Mouse (Mus musculus) lung, adult 2 months (tissue): ENCODE results near the gene Msrb3.

ENCODE experiments used
- CTCF ChIP-seq: fragments of 200-500 bp; IDR thresholded peaks from 2 replicates; pipeline ENCODE4 v1.5.1; 2011; ENCODE audit warnings: mild to moderate bottlenecking, low read length, control low read depth; ENCODE audit not compliant: insufficient read depth
- POLR2A ChIP-seq: fragments of 200-500 bp; IDR thresholded peaks from 2 replicates; pipeline ENCODE4 v1.6.1; 2011; ENCODE audit warnings: low read depth, mild to moderate bottlenecking, control low read depth, low read length, borderline replicate concordance; ENCODE audit errors: extremely low read depth

GRCm38 (mm10) chr10:120736508-120737069 lies 162.3 kb downstream of the Msrb3 start:
- TF ChIP-seq CTCF (no peak), POLR2A (no peak)
